Mouse (Mus musculus) lung, postnatal 36 days (tissue): Measurements from ENCODE around the gene Ankrd22.
A peak's percentile ranks its signal among the peaks of the same experiment; 100 is the strongest.

Experiments
- DNase-seq: peaks from one replicate; pipeline ENCODE4 v3.0.0; 2022; ENCODE audit warnings: mixed read lengths

Gene Ankrd22

DNA sequence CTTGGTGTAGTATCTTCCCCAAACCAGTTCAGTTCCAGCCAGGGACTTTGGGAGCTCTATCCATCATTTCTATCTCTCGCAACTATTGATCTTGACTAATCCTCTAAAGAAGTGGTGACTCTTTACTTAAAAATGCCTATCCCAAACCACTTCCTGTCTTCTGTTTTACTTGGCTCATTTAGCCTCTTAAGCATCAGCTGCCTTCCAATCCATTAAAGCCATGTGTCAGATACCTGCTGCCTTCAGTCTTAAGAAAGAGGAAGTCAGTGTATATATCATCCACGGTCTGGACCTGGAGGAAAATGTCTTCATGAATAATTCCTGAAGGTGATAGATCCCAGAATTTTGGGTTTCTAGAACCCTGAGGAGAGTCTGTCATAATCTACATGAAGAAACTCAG, 14.5 kb upstream of the Ankrd22 start:
- DNase-seq, result no peak

DNA sequence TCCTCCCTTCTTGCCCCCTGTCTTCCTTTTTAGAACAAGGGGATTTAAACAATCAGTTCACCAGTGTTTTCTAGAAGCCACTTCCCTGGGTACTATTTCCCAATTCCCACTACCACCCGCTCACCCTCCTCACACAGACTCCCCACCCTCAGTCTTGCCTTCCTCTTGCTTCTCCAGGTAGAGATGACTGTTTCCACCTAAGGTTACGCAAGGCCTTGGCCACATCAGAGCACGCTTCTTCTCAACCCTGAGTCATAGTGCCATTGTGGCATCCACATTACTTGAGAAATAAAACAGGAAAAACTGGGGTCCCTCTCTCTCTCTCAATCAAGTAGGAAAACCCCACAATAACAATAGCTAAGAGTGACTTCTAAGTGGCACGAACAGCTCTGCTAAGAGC, 13.3 kb upstream of the Ankrd22 start:
- no peak for DNase-seq

DNA sequence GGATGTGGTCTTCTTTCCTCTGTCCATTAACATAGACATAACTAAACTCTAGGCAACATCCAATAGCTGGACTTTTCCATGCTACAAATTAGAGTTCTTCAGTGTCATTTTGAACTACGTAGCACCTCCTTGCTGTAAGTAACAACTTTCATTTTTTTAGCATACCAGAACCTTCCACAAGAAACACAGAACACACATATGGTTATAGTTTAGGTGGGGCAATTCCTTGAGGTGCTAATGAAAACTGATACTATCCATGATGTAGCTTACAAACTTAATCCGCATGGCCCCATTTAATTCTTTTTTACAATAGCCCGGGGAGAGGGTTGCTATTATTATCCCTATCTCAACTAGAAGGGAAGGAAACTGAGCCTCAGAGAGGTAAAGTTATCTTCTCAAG, 8.2 kb upstream of the Ankrd22 start:
- DNase-seq, result no peak

DNA sequence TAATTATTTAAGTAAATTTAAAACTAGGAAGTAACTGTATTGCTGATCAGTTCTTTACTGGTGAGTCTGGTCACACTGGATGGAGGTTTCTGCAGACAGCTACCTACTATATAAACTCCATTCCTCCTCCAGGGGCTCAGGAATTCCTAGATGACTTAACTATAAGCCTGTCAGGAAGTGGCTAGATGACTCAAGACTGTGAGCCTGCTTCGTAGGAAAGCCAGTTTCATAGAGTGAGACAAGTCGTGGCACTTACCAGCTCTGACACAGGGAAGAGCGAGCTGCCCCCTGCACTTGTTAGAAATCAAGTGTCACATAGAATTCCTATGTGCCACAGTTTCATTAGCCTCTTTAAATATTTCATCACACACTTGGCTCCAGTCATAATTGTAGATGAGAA, 5.3 kb upstream of the Ankrd22 start:
- DNase-seq, result no peak

DNA sequence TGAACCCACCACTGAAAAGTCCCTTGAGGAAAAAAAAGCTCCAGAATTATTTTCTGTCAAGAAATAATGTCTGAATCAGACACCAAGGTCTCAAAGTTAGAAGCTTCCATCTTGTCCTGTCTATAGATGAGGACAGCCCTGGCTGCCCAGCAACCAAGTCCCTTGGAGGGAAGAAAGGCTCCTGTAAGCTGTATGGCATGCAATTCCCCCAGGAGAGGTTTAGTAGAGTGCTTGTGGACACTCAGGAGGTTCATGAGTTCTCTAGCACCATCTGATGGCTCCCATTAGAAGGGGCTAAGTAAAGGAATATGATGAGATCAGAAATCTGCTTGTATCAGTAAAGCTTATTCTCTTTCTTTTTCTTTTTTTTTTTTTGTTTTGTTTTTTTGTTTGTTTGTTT, 3.3 kb upstream of the Ankrd22 start:
- DNase-seq, result no peak

DNA sequence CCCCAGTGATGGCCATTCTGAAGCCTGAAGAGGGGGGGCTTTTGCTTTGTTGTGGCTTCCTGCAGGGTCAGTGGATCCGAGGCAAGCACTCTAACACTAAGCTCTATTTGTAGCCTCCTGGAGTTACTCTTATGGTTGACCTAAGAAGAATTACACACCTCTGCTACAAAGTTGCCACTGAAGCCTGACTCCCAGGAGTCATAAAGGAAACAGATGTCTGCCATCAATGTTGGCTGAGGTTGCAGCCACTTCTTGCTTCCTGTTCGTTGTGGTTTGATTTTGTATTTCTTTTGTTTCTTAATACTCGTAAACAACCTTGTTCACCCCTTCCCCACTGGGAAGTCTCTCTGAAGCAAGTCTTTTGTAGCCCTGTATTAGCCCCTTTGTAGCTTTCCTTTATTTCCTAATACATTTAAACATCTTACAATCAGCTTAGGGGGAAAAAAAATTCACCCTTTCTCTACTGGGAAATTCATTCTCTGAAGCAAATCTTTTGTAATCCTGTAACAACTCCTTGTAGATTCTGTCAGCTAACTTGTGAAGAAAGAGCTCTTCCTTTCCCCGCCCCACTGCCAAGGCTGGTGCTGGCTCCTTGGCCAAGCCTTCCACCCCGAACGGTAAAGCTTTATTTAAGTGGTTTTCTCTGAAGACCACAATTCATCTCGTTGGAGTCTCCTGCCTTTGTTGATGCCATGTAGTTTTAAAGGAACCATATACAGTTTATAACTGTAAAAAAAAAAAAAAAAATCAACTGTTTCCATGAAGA, 2.2 kb upstream of the Ankrd22 start:
- peak; percentile 39 for DNase-seq

DNA sequence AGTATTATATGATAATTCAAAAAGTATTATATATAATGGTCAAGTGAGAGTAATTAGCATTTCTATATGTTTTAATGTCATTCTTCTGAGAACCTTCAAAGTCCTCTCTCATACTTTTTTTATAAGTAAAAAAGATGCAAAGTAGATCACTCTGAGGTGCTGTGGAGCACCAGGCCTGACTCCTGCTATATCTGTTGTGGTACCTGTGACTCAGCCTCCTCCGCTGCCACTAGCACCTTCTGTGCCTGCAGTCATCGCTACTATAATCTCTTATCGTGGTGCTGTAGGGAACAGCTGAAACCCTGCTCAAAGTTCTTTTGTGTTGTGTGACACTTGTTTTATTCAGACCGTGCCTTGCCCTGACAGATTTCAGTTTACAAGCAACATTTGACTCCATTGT, 533 bp upstream of the Ankrd22 start:
- DNase-seq, result no peak

DNA sequence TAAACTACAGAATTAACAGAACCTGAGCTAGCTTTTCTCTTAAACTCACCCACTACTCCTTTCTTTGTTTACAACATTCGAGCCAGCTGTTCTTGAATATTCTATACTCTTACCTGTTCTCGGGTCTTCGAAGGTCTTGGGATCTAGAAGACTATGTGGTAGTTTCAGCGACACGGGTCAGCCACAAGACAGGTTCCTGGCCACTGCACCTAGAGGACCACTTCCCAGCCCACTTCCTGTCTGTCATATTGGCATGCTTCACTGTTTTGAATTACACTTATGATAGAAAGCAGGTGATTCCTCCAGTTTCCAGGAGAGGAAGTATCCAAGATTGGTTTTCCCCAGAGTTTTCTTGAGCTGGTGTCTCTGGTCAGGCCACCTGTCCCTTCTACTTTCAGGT, 3.2 kb downstream of the Ankrd22 start:
- no peak for DNase-seq

DNA sequence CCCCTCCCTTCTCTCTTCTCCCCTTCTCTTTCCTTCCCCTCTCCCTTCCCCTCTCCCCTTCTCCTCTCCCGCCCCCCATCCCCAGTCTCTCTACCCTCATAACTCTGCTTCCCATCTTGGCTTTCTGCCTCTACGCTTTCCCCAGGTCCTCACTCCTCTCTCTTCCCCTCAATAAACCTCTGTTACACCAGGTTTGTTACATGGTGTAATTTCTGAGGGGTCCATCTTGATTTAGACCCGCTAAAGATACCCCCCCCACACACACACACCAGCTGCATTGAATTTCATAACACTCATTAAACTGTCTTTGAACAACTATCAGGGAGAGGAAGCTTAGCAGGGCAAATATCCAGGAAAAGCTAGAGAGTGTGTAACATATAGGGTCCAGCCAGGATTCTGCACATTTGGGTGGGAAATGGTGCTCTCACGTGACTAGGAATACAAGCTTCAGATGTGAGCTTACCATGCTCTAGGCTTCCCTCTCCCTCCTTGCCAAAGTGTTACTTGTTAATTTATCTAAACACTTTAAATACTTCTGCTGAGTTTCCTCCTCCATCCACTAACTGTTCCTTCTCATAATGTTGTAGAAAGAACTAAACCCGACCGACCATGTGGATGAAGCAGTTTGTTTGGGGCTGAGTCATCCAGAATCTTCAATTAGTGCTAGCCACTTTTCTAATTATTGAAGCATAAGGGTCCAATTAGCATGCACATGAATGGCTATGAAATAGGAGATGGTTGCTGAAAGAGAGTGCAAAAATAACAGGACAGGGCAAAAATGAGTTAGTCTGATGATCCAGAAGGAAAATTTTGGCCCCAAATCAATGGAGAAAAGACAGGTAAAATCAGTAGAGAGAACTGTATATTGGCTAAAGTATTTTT, 12.3 kb downstream of the Ankrd22 start:
- DNase-seq, result no peak

DNA sequence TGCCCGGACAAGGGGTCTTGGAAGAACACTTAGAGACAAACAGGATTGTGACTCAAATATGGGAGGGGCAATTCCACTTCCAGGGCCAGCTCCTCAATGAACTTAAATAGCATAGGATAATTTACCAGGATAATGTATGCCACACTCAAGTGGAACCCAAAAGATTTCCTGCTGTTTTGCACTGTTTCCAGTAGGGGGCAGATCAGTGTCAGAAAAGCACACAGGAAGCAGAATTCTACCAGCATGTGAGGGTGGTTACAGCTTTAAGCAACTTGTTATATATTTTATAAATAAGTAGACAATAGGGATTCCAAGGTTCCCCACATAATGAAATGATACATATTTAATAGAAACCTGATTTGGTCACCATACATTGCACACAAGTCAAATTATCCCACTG, 13.9 kb downstream of the Ankrd22 start:
- peak; percentile 41 for DNase-seq

DNA sequence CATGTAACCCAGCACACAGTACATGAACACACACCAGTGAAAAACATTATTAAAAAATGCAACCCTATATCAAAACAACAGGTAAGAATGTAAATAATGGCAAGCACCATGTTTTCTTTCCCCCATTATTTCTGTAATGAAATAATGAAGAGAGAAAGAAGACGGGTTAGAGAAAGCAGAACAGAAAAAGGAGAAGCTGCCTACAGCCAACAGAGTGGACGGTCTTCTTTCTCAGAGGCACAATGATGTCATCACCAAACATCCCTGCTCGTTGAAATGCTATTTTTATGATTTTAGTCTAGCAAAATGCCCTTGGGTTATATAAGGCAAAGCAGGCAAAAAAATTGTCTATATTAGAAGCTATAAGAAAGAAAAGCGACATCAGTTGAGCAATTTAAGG, 17.4 kb downstream of the Ankrd22 start:
- DNase-seq, result no peak

DNA sequence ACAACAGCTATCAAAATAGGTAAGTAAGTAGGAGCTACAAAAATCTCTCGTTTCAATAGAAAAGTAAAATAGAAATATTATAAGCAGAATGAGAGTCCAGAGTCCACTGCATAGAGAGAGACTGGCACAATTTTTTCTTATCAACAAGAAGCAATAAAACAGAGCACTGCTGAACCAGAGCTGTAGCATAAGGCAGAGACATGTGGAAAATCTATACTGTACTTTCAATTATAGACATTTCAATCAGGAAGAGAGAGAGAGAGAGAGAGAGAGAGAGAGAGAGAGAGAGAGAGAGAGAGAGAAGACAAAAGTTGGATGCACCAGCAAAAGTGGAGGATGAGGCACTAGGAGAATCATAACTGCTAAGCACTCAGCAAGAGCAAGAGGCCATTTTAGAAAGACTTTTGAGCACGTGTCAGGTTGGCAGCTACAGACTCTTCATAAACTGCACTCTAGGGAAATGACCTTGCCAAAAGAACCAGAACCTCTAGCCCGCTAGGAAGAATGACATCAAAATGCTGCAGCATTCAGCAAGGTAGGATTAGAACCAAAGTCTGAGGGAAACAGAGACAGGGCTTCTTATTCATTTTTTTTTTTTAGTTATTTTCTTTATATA, 26.3 kb downstream of the Ankrd22 start:
- no peak for DNase-seq

DNA sequence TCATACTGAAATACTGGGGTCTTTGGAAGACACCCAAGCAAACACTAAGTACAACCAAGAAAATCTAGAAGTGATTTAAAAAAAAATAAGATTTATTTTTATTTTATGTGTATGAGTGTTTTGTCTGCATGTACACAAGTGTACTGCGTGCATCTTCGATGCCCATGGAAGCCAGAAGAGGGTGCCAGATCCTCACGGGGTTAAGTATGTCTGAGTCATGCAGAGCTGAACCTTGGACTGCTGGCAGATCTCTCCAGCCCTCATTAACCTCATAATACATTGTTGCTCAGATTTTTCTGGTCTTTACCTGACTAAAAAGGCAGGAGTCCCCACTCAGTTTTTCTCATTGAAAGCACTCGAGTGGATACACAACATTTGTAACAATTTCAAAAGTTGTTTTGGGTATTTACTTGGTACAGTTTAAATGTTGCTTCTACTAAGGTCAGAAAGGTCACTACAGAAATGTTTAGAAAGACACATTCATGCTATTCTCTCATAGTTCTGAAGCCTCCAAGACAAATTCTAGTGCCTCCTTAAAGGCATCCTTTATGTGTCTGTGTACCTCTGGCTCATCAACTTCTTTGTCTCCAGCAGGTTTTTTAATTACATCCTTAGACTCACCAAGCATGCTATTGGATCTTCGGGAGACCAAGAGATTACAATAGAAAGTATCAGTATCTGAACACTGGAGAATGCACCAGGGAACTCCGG, 27.0 kb downstream of the Ankrd22 start:
- no peak for DNase-seq

DNA sequence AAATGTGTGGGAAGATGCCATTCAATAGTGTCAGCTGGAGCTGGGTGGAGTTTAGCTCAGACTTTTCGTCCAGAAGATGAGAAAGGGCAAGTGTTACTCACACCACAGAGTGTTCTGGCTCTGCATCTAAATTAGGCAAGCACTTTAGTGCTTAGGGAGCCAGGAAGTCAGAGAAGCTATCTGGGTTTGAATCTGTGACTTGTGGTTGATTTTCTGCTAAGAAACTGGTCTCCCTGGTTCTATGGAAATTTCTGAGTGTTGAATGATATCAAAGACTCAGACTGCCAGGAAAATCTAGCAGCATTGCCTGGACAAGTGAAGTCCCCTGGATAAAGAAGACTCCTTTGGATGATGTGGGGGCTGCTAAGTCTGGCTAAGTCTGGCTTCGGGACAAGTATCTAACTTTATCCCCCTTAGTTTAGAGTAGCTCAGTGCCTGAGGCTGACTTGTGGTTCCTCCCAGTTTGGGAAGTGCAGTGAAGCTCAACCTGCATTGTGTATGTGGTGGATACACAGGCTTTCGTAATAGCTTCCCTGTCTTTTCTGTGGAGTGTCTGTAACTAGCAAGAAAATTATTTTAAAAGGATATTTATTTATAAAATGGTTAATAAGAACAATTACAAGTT, 45.6 kb downstream of the Ankrd22 start:
- DNase-seq, result no peak

DNA sequence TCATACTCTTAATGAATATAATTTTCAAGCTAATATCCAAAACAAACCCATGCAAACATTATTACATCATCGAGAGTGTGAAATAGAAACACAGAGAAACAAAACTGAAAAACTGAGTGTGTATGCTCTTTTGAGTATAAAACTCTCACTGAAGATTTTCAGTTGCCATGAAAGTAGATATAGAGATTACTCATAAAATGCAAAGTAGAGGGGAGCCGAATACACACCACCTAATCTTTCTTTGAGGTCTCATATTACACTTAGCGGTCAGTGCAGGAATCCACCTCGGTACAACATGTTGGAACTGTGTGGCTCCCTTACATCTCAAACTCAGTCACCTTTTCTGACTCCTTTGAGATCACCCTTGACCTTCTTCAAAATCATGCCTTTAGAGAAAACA, 46.2 kb downstream of the Ankrd22 start:
- DNase-seq, result no peak

DNA sequence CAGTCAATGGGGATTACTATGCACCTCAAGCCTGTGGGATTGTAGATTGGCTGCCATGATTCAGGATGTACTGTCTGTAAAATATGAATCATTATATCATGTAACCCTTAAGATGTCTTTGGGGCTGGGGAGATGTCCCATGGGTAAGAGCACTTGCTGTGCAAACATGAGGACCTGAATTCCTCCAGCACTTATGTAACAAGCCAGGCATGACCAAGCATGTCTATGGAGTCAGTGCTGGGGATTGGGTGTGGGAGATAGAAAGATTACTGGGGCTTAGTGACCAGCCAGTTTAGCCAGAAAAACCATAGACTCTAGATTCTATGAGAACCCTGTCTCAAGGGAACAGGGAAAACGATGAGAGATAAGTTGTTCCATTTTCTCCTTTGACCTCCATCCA, 46.8 kb downstream of the Ankrd22 start:
- DNase-seq, result no peak

DNA sequence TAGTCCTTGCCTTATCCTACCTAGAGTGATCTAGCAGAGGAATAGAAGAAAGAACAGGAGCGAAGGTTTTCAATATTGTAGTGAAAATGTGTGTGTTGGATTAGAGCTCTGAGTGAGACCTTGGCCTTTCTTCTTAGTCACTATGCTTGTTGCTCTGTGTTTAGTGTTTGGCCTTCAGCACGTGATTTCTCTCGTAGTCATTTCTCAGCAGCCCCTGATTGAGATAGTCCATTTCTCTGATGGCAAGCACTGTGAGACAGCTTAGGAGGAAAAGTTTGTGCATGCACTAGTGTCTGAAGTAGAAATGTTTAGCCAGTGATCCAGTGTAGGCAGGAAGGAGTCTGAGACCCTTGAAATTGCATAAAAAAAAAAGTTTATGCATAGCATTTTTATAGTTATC, 61.0 kb downstream of the Ankrd22 start:
- no peak for DNase-seq

DNA sequence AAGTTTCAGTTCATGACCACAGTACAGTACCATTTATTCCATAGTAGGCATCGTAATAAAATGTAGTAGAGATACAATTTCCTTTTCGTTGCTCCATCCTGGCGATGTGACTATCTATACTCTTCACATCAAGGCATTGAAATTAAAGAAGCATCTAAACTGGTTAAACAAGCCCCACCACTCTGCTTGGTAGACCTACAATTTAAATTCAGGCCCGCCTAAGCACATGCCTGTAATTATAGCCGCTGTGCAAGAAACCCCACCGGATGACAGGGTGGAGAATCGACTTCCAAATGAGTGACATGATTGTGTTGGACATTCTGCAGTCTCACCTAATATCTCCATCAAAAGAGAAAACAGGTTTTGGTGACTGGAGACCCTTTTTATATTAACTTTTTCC, 64.0 kb downstream of the Ankrd22 start:
- DNase-seq, result no peak

DNA sequence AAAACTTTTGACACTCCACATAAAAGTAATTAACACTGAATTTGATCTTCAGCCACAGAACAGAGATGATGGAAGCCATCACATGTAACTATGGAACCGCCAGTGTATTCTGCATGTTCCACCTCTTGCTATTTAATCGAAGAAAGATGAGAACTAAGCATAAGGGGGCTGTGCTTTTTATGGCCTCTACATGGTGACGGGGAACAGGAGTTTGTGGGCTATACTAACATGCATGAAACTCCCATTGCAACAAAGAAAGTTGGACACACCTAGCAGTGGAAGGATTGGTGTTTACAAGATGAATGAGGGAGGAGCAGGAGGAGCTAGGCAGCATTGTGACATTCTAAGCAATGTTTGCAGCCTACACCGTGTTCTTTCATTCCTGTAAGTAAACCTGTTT, 65.2 kb downstream of the Ankrd22 start, which contains the start of gene Lipm:
Gene Lipm (plus strand): TSS at position 301 of the 400 bp plus-strand sequence.
- DNase-seq, result no peak

DNA sequence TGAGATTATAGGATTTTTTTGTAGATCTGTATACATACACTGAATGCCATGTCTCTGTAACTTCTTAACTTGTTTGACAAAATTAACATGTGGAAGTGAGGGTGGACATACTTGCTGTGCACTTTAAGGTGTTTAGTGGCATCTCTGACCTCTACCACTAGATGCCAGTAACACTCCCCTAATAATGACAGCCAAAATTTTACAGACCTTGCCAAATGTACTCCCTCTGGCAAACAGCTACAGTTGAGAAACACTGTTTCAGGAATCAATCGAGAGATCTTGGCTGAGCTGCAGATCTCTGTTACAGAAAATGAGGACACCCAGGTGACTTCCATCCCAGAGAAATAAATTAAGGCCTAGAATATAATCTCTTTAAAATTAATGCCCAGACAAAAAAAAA, 69.6 kb downstream of the Ankrd22 start:
- no peak for DNase-seq

DNA sequence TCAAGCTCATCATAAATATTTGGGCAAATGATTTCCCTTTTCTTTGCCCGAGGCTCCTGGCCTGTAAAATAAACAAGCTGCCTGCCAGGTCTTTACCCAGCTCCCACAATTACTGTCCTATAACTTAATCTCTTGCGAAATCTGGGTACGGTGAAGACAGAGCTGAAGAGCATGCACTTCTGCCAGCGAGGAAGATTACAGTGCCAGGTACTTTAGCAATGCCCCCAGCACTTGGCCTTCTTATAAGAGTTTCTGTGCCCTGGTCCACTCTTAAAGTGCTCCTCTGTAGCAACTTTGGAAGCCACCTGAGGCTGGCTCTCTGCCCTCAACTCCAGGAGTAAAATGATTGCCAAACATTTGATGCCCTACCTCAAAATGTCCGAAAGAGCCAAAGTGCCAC, 70.5 kb downstream of the Ankrd22 start:
- peak; percentile 49 for DNase-seq

DNA sequence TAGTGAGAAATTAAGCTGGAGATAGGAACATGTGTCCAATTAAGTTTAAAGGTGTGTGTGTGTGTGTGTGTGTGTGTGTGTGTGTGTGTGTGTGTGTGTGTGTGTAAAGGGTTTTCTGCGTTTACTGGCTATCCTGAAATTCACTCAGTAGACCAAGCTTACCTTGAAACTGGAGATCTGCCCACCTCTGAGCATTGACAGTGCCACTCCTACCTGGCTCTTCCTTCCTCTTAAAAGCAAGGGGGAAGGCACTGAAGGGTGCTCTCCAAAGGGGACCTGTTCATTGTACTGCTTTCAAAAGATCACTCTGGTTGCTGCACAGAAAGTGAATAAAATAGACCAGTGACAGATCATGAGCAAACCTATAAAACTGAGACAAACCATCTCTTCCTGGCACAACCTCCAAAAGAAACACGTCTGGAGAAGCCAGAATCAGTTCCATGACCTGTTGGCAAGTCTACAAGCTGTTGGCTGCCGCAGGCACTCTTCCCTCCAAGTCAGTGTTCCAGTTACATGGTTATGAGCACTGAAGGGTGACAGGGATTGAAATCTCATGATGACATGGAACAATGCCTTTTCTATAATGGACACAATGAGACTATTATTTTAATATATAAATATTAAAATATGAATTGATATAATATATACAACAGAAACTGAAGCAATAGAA, 76.7 kb downstream of the Ankrd22 start:
- no peak for DNase-seq
